Mouse (Mus musculus): ENCODE results near the gene Trim29.

DNA sequence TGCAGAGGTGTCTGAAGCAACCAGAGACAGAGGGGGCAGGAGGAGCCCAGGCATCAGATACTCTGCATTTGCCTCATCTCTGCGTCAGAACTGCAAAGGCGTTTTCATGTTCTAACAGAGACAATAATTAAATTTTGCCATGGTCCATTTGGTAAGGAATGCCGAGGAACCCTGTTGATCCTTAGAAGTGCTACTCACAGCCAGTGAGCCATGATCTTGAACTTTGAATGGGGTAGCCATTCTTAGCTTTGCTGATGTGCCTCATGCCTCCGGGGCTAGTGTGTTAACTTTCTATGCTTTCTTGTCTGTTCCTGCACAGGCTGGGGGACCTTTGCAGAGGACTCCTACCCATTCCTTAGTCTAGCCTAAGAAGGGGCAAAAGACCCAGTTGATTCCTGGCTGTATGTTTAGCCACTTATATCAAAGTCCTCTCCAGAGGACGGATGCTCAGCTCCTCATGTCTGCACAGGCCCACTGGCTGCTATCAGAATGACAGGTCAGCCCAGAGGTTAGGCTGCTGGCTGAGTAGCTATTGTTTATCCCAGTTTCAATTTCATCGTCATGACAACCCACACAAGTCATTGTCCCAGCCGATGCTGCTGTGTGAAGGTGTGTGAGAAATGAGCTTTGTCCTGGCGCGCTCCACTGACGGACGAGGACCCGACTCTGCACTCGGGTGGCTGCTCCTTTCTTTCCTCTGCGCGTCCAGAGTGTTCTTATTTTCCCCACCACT lies 48.1 kb downstream of the Trim29 start:
- no peak for TF ChIP-seq POLR2A (IDR thresholded peaks at IDR 0.05; ENCODE audit: borderline replicate concordance, extremely low read depth, low read depth, low read length)
- no peak for TF ChIP-seq CTCF (IDR thresholded peaks at IDR 0.05; ENCODE audit: insufficient read depth, low read length)

Data from lung, adult 2 months (tissue).